In the genomic region with DNA sequence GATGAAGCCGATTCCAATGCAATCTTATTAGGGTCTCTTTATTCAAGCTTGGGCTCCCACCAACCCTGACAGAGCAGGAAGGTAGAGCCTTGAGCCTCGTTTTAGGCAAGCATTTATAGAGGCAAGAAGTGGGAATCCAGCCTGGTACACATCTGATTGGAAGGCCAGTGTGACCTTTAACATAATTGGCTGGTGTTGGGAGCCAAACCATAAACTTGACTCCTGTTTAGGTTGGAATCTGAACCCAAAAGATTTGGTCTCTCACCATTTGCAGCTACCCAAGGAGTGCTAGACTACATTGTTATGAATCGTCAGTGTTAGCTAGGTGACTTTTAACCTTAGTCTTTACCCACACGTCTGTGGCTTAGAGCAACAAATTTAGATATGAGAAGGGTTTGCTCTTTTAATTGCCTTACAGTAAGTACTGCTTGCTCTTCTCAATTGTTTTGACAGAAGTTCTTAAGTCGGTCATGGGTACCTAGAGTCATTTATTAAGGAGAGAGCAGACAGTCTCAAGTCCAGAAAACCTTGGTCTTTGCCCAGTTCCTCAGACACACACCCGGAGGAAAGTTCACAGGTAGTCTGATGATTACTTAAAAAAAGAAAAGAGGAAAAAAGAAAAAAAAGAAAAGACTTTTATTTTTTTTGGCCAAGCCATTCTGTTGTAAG, we compare ENCODE assay signal across 21 mouse cellular contexts. TPM values are rescaled to one million over a fixed set of nuclear protein-coding genes. Genes with fewer than 3 reads are reported as not detected.
DNase-seq lines count a peak whose midpoint lies in the region; ATAC-seq and TF ChIP-seq lines count a peak whose summit lies in the region.
"Had no signal": no experiment of that assay in that cellular context is flagged by ENCODE, and none has a peak within 500 bp of the region (broad histone marks: within the 10 kb centered on the region; RNA-seq: fewer than 3 reads in every experiment).

No protein-coding gene starts in this region.

- TF ChIP-seq POLR2A in small intestine, adult 2 months (IDR thresholded peaks at IDR 0.05; ENCODE audit: low read depth, low read length), result no peak

- TF ChIP-seq CTCF in small intestine, adult 2 months (IDR thresholded peaks at IDR 0.05; ENCODE audit: extremely low read depth, insufficient read length, insufficient replicate concordance, low read depth, low read length), result no peak

- ATAC-seq in kidney, embryonic 16.5 days (ENCODE audit: low FRiP score, low TSS enrichment), result no peak
- ATAC-seq: activated CD4-positive, CD25-positive, alpha-beta regulatory T cell, adult 4 months; forebrain, embryonic 15.5 days; Patski had no signal

- no peak overlapping the region for H3K4me3 ChIP-seq in kidney, embryonic 16.5 days (ENCODE audit: low read length)
- no peak overlapping the region for H3K4me3 ChIP-seq in small intestine, adult 2 months (ENCODE audit: low read depth, low read length)
- H3K4me3 ChIP-seq: embryonic facial prominence, embryonic 15.5 days; erythroblast, embryonic 14.5 days; forebrain, embryonic 15.5 days; heart, embryonic 12.5 days; hindbrain, embryonic 10.5 days had no signal

- no peaks in the 10 kb centered on the region for H3K9me3 ChIP-seq in kidney, embryonic 16.5 days (ENCODE audit: low read length)
- H3K9me3 ChIP-seq: embryonic facial prominence, embryonic 15.5 days; forebrain, embryonic 15.5 days; heart, embryonic 12.5 days; hindbrain, embryonic 10.5 days had no signal

- no peak overlapping the region for H3K9ac ChIP-seq in kidney, embryonic 16.5 days (replicated peaks; ENCODE audit: low read length)
- H3K9ac ChIP-seq: embryonic facial prominence, embryonic 15.5 days; forebrain, embryonic 15.5 days; heart, embryonic 12.5 days; hindbrain, embryonic 14.5 days had no signal

- no peak overlapping the region for H3K27ac ChIP-seq in kidney, embryonic 16.5 days (ENCODE audit: low read length)
- peak overlapping the region; percentile 76 for H3K27ac ChIP-seq in small intestine, adult 2 months (ENCODE audit: insufficient read depth, low read depth, low read length)
- H3K27ac ChIP-seq: embryonic facial prominence, embryonic 15.5 days; forebrain, embryonic 15.5 days; hindbrain, embryonic 10.5 days; hindbrain, embryonic 14.5 days had no signal

- WGBS in kidney, embryonic 16.5 days, result 53% methylated on average over 6 of the region's 6 CpGs
- 32% methylated on average over 6 of the region's 6 CpGs for WGBS in small intestine, adult 2 months

- DNase-seq in kidney, adult 11 months, result peak; percentile 70
- DNase-seq in kidney, postnatal 14 days, result peak; percentile 52
- DNase-seq in kidney, adult 18-20 months, result no peak
- DNase-seq in adipocyte (ENCODE audit: low spot score), result peak; percentile 60
- DNase-seq in cerebellum, postnatal 10 days, result no peak
- DNase-seq: adrenal gland, adult 2 months; adrenal gland, postnatal 25 days; cerebellum, adult 2 months; cerebellum, postnatal 14 days; embryo, embryonic 11 days; gastrocnemius, postnatal 25 days had no signal

- no peak overlapping the region for H3K4me2 ChIP-seq in kidney, embryonic 16.5 days (replicated peaks; ENCODE audit: low read depth, low read length)
- H3K4me2 ChIP-seq: embryonic facial prominence, embryonic 15.5 days; forebrain, embryonic 15.5 days; heart, embryonic 12.5 days; hindbrain, embryonic 14.5 days had no signal

- H3K36me3 ChIP-seq in kidney, embryonic 16.5 days (ENCODE audit: insufficient read depth, low read length), result no peaks in the 10 kb centered on the region
- H3K36me3 ChIP-seq in small intestine, adult 2 months (ENCODE audit: control insufficient read depth, insufficient read depth, low read length), result no peaks in the 10 kb centered on the region
- H3K36me3 ChIP-seq: embryonic facial prominence, embryonic 15.5 days; forebrain, embryonic 15.5 days; heart, embryonic 12.5 days; hindbrain, embryonic 10.5 days had no signal

- no peaks in the 10 kb centered on the region for H3K4me1 ChIP-seq in kidney, embryonic 16.5 days (ENCODE audit: insufficient read depth, low read length)
- peaks cover 27% of the 10 kb centered on the region; the same call in 1 of the 2 replicates for H3K4me1 ChIP-seq in small intestine, adult 2 months (ENCODE audit: control insufficient read depth, insufficient read depth, insufficient read length, low read length)
- H3K4me1 ChIP-seq: embryonic facial prominence, embryonic 15.5 days; forebrain, embryonic 15.5 days; hindbrain, embryonic 10.5 days had no signal

- no peaks in the 10 kb centered on the region for H3K27me3 ChIP-seq in kidney, embryonic 16.5 days (ENCODE audit: insufficient read depth, low read length)
- H3K27me3 ChIP-seq in small intestine, adult 2 months (ENCODE audit: control insufficient read depth, insufficient read depth, low read length), result no peaks in the 10 kb centered on the region
- H3K27me3 ChIP-seq: embryonic facial prominence, embryonic 15.5 days; forebrain, embryonic 15.5 days; heart, embryonic 12.5 days; Patski had no signal

RNA-seq across cellular contexts. Expression of a gene that starts 23.9 kb away (rescaled TPM):
- polyA plus RNA-seq in kidney, embryonic 16.5 days (2015; fragmentation: Nextera tagmentation; extraction: Ambion mirVana), result 24.3 and 25.4 TPM in 2 replicates
- polyA plus RNA-seq in small intestine, adult 2 months (2012; rRNA removed), result 5.9 and 10.9 TPM in 2 replicates

Comparison
In these comparisons a context has a peak if more than half of its experiments do, and no peak if none do; other contexts are left out.
1. DNase-seq: peak in kidney, adult 11 months (single experiment), kidney, postnatal 14 days (single experiment) and adipocyte (single experiment); none in kidney, adult 18-20 months (single experiment) and cerebellum, postnatal 10 days (0 of 2).